Mouse (Mus musculus) myocyte (in vitro differentiated cells): ENCODE results near the gene Fam102a. TPM values are rescaled to one million over a fixed set of nuclear protein-coding genes. Genes with fewer than 3 reads are reported as not detected.

Experiments used
- H3K27me3 ChIP-seq: one replicate; pipeline ENCODE4 v1.6.1; 2011; ENCODE audit not compliant: control insufficient read depth, insufficient read depth, insufficient read length
- H3K36me3 ChIP-seq: one replicate; pipeline ENCODE4 v1.6.1; 2011; ENCODE audit not compliant: control insufficient read depth, insufficient read depth
- H3K4me2 ChIP-seq: one replicate; pipeline ENCODE4 v1.6.1; 2011; ENCODE audit warnings: low read depth, control low read depth
- H3K4me3 ChIP-seq: one replicate; pipeline ENCODE4 v1.5.1; 2011; ENCODE audit warnings: mild to moderate bottlenecking, control low read depth, moderate library complexity
- H3K79me2 ChIP-seq: one replicate; pipeline ENCODE4 v1.6.1; 2011; ENCODE audit not compliant: control insufficient read depth, insufficient read depth
- H3ac ChIP-seq: one replicate; pipeline ENCODE4 v1.6.1; 2011; ENCODE audit not compliant: control insufficient read depth, insufficient read length
- CEBPB ChIP-seq: IDR thresholded peaks from 2 replicates; pipeline ENCODE4 v1.6.1; 2011; ENCODE audit warnings: mild to moderate bottlenecking, moderate library complexity; ENCODE audit not compliant: poor library complexity, insufficient read depth, severe bottlenecking
- E2F4 ChIP-seq: IDR thresholded peaks from one replicate; pipeline ENCODE4 v1.6.1; 2011; ENCODE audit warnings: mild to moderate bottlenecking, control low read depth, moderate library complexity; ENCODE audit not compliant: insufficient read depth
- MAX ChIP-seq: IDR thresholded peaks from one replicate; pipeline ENCODE4 v1.6.1; 2011; ENCODE audit warnings: low read depth, mild to moderate bottlenecking, control low read depth
- MYOD1 ChIP-seq, 3 experiments: IDR thresholded peaks; one replicate each; pipeline ENCODE4 v1.6.1; 2011; ENCODE audit warnings: control low read depth in 2 of 3, low read depth in 2 of 3, mild to moderate bottlenecking in 2 of 3, moderate library complexity in 1 of 3; ENCODE audit not compliant: insufficient read length in 2 of 3, control insufficient read depth in 1 of 3
- MYOG ChIP-seq, 3 experiments: IDR thresholded peaks; one replicate each; pipeline ENCODE4 v1.6.1; 2011; ENCODE audit warnings: control low read depth in 2 of 3, low read depth in 2 of 3, mild to moderate bottlenecking in 2 of 3; ENCODE audit not compliant: insufficient read length in 2 of 3, control insufficient read depth in 1 of 3, insufficient read depth in 1 of 3
- POLR2A ChIP-seq: IDR thresholded peaks from one replicate; pipeline ENCODE4 v1.6.1; 2011; ENCODE audit warnings: low read depth, mild to moderate bottlenecking, control low read depth, moderate library complexity; ENCODE audit not compliant: insufficient read length
- POLR2AphosphoS2 ChIP-seq: IDR thresholded peaks from one replicate; pipeline ENCODE4 v1.6.1; 2011; ENCODE audit warnings: low read depth, control low read depth; ENCODE audit not compliant: insufficient read length
- REST ChIP-seq: IDR thresholded peaks from one replicate; pipeline ENCODE4 v1.6.1; 2011; ENCODE audit warnings: mild to moderate bottlenecking, control low read depth, moderate library complexity; ENCODE audit not compliant: insufficient read depth, insufficient read length
- SRF ChIP-seq: IDR thresholded peaks from one replicate; pipeline ENCODE4 v1.6.1; 2011; ENCODE audit warnings: low read depth; ENCODE audit not compliant: control insufficient read depth, insufficient read length
- TCF12 ChIP-seq: IDR thresholded peaks from one replicate; pipeline ENCODE4 v1.6.1; 2011; ENCODE audit warnings: mild to moderate bottlenecking, control low read depth; ENCODE audit not compliant: poor library complexity, insufficient read depth, severe bottlenecking
- TCF3 ChIP-seq: IDR thresholded peaks from one replicate; pipeline ENCODE4 v1.6.1; 2011; ENCODE audit warnings: low read depth, control low read depth; ENCODE audit not compliant: insufficient read length
- USF1 ChIP-seq: IDR thresholded peaks from one replicate; pipeline ENCODE4 v1.6.1; 2011; ENCODE audit warnings: low read depth, mild to moderate bottlenecking, control low read depth, moderate library complexity
- polyA plus RNA-seq: library from polyadenylated mRNA; unstranded; fragments of >200 nt; fragmentation: generic; extraction: Trizol; gene quantifications from one replicate; pipeline ENCODE4 v1.2.1, GENCODE M21; 2012; ENCODE audit warnings: missing spikeins

The Fam102a gene
- polyA plus RNA-seq, 1 experiment: 1.7 TPM

DNA sequence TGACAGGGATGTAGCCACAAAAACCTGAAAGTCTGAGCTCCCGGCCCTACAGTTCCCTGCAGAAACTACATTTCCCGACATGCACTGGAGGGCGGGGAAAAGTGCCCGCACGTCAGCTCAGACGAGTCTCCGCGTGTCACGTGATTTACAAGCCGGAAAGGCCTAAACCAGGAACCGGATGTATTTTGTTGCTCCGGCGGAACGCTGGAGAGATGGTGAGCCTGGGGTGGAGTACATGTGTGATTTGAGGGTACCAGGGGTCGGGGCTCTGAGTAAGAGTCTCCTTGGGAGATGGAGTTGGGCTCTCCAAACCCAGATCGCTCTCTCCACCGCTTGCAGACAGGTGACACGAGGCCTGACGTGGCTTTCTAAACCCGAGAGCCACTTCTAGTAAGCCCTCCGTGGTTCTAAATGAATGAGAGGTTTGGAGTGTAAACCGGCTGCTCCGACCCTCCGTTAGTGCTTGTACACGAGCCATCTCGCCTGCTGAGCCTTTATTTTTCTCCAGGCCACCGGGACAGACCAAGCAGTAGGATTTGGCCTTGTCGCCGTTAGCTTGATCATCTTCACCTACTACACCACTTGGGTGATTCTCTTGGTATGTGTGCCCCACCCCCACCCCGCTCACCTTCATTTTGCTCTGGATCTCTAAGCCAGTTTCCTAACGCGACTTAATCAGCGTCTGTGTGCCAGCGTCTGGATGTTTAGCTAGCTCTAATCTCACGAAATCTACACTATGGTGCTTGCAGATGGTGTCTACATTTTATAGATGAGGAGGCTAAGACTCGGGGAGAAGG lies 35.8 kb downstream of the Fam102a start, which contains the start of gene Dpm2:
TSS of gene Dpm2 (plus strand) at position 161 of the 797 bp plus-strand sequence.
- no peaks in the 10 kb centered on the region for H3K27me3 ChIP-seq
- TF ChIP-seq SRF (peak; percentile 71), TCF12 (no peak), MYOD1 (IDR thresholded peaks at IDR 0.05; ENCODE audit: control insufficient read depth in 1 of 3, insufficient read length in 2 of 3, low read depth in 2 of 3) (no peak), USF1 (peak; percentile 98), E2F4 (no peak), POLR2AphosphoS2 (peak; percentile 84), POLR2A (peak; percentile 73)

DNA sequence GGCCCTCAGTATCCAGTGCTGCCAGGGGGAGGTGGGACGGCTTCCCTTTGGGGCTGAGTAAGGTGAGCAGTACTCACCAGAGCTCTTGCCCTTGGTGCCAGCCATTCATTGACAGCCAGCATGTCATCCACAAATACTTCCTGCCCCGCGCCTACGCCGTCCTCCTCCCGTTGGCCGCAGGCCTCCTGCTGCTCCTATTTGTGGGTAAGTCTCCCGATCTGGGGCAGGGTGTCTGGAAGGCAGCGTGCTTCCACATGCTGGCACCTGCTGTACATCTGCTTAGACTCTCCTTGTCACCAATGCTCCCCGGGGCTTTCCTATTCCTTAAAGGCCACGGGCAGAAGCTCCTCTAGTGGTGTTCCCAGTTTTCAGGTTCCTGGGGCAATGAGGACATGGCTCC lies 37.1 kb downstream of the Fam102a start:
- H3K27me3 ChIP-seq: no peaks in the 10 kb centered on the region
- H3K4me2 ChIP-seq: peak overlapping the region; percentile 83
- H3K4me3 ChIP-seq: peak overlapping the region; percentile 84
- no peak for TF ChIP-seq E2F4
- no peak for TF ChIP-seq MYOD1 (IDR thresholded peaks at IDR 0.05; ENCODE audit: control insufficient read depth in 1 of 3, insufficient read length in 2 of 3, low read depth in 2 of 3)
- no peak for TF ChIP-seq SRF
- TF ChIP-seq TCF12: no peak
- no peak for TF ChIP-seq POLR2A
- no peak for TF ChIP-seq REST
- no peak for TF ChIP-seq MAX
- TF ChIP-seq CEBPB: no peak
- TF ChIP-seq POLR2AphosphoS2: no peak
- no peak for TF ChIP-seq TCF3
- no peak for TF ChIP-seq USF1
- no peak for TF ChIP-seq MYOG (IDR thresholded peaks at IDR 0.05; ENCODE audit: control insufficient read depth in 1 of 3, insufficient read depth in 1 of 3, insufficient read length in 2 of 3, low read depth in 2 of 3)
- H3K79me2 ChIP-seq: peaks cover 21% of the 10 kb centered on the region
- H3ac ChIP-seq: no peak overlapping the region
- no peaks in the 10 kb centered on the region for H3K36me3 ChIP-seq

More for the DNA sequence above, 35.8 kb downstream of the Fam102a start, which contains the start of gene Dpm2:
- Histone ChIP-seq H3K36me3 (no peaks in the 10 kb centered on the region), H3K4me2 (peak within 1 kb of the TSS; percentile 83), H3K4me3 (peak within 1 kb of the TSS; percentile 84), H3K79me2 (peaks cover 21% of the 10 kb centered on the region), H3ac (peak within 1 kb of the TSS; percentile 11)

DNA sequence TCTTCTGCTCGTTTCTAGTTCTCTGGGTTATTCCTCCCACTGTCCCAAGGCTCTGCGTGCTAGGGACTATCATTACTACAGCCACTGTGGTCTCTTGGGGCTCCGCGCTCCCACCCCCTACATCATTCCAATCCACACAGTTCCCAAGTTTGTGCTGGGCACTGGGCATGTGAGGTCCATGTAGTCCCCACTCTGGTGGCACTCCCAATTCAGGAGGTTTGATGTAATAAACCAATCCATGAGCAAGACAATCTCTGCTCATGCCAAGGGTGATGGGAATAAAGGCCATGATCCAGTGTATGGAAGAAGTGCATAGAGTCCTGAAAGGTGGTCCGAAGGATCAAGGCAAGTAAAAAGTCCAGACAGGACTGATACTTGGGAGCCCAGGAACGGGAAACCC lies 39.4 kb downstream of the Fam102a start, which contains the start of gene Pip5kl1:
TSS of gene Pip5kl1 (plus strand) at position 301 of the 400 bp plus-strand sequence.
- TF ChIP-seq POLR2AphosphoS2 (peak; percentile 30), TCF12 (no peak)
- H3ac ChIP-seq: no peak within 1 kb of the TSS
- H3K36me3 ChIP-seq: no peaks in the 10 kb centered on the region
- no peak within 1 kb of the TSS for H3K4me3 ChIP-seq
- H3K27me3 ChIP-seq: no peaks in the 10 kb centered on the region
- H3K79me2 ChIP-seq: peaks cover 21% of the 10 kb centered on the region
- H3K4me2 ChIP-seq: peak within 1 kb of the TSS; percentile 4

DNA sequence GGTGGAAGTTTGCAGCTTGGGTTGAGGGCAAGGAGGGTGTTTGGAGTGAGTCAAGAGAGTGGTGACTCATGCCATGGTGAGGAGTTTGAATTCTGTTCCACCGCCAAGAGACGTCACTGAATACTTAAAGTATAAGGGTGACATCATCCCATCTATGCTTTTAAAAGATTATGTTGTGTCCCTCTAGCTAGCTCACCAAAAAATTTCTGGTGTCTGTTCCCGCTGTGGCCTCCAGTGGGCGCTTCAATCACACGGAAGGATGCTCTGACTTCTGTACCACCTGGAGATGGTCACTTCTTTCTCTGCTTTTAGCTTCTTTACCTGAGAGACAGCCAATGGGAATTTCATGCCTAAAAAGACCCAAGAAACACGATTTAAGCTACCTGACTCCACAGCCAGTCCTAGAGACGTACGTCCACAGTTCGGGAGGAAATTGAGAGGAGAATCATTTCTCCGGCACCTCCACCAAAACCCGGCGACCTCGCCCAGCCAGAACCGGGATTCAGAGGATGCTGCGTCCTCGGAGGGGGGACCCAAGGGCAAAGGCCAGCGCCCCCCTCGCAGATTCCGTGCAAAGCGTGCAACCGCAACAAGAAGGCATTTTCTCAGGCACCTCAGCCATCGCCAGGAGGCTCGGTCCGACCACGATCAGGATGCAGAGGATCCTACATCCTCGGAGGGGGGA lies 39.9 kb downstream of the Fam102a start:
- Histone ChIP-seq H3K36me3 (no peaks in the 10 kb centered on the region), H3K4me2 (peak overlapping the region; percentile 4), H3K27me3 (no peaks in the 10 kb centered on the region), H3ac (no peak overlapping the region), H3K4me3 (no peak overlapping the region), H3K79me2 (peaks cover 21% of the 10 kb centered on the region)
- TF ChIP-seq E2F4 (no peak), REST (no peak), POLR2A (no peak), TCF12 (no peak), CEBPB (no peak), SRF (no peak), TCF3 (no peak), USF1 (no peak), POLR2AphosphoS2 (no peak), MYOG (IDR thresholded peaks at IDR 0.05; ENCODE audit: control insufficient read depth in 1 of 3, insufficient read depth in 1 of 3, insufficient read length in 2 of 3, low read depth in 2 of 3) (no peak), MYOD1 (IDR thresholded peaks at IDR 0.05; ENCODE audit: control insufficient read depth in 1 of 3, insufficient read length in 2 of 3, low read depth in 2 of 3) (no peak), MAX (no peak)
